In the genomic region with DNA sequence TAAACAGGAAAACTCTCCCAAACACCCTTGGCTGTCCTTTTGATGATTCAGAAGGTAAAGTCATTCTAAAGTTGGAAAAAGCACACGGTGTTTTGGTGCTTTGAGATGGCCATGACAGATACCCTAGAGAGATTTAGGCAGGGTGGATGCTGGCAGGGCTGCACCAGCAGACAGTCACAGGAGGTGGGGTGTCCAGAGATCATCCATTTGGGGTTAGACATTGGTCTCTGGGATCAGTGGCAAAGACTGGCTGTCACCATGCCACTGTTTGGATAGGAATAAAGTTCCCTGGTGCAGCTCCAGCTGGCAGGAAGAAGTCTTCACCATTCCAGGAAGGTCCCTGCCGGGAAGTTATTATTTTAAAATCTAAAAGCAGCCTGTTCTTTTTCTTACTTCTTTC, we compare ENCODE assay signal across 13 mouse cellular contexts. TPM values are rescaled to one million over a fixed set of nuclear protein-coding genes. Genes with fewer than 3 reads are reported as not detected.
A peak's percentile ranks its signal among the peaks of the same experiment; 100 is the strongest.
DNase-seq lines count a peak whose midpoint lies in the region; ATAC-seq and TF ChIP-seq lines count a peak whose summit lies in the region.
"Had no signal": no experiment of that assay in that cellular context is flagged by ENCODE, and none has a peak within 500 bp of the region (broad histone marks: within the 10 kb centered on the region; RNA-seq: fewer than 3 reads in every experiment).

No protein-coding gene starts in this region.

- H3K4me2 ChIP-seq in forebrain, embryonic 11.5 days (ENCODE audit: low read depth, low read length, severe bottlenecking) = 0 out of 2 replicates have a peak overlapping the region, but pooled peaks have one; percentile 2
- H3K4me2 ChIP-seq in forebrain, embryonic 16.5 days (ENCODE audit: low read length) = no peak overlapping the region
- H3K4me2 ChIP-seq in lung, postnatal 0 days (replicated peaks; ENCODE audit: low read depth, low read length) = no peak overlapping the region
- no peak overlapping the region for H3K4me2 ChIP-seq in neural tube, embryonic 15.5 days
- H3K4me2 ChIP-seq: limb, embryonic 15.5 days had no signal

- peak overlapping the region; percentile 97 for H3K27ac ChIP-seq in forebrain, embryonic 11.5 days (ENCODE audit: low read depth, low read length)
- H3K27ac ChIP-seq in forebrain, embryonic 16.5 days (ENCODE audit: low read length) = no peak overlapping the region
- H3K27ac ChIP-seq in lung, postnatal 0 days (ENCODE audit: low read length) = no peak overlapping the region
- H3K27ac ChIP-seq in neural tube, embryonic 15.5 days (replicated peaks) = 0 out of 2 replicates have a peak overlapping the region, but pooled peaks have one; percentile 0
- H3K27ac ChIP-seq: limb, embryonic 15.5 days had no signal

- TF ChIP-seq EP300 in lung, postnatal 0 days (IDR thresholded peaks at IDR 0.05) = 0 out of 2 replicates have a peak, but pooled peaks have one; percentile 12

- no peaks in the 10 kb centered on the region for H3K9me3 ChIP-seq in forebrain, embryonic 11.5 days (ENCODE audit: control insufficient read depth, low read length)
- no peaks in the 10 kb centered on the region for H3K9me3 ChIP-seq in forebrain, embryonic 16.5 days (ENCODE audit: control insufficient read depth, low read length)
- H3K9me3 ChIP-seq in lung, postnatal 0 days (ENCODE audit: low read length) = no peaks in the 10 kb centered on the region
- H3K9me3 ChIP-seq in neural tube, embryonic 15.5 days (replicated peaks) = no peaks in the 10 kb centered on the region
- H3K9me3 ChIP-seq: limb, embryonic 15.5 days had no signal

- no peak overlapping the region for H3K4me3 ChIP-seq in forebrain, embryonic 11.5 days (ENCODE audit: low read depth, low read length)
- H3K4me3 ChIP-seq in forebrain, embryonic 16.5 days (replicated peaks; ENCODE audit: low read length) = no peak overlapping the region
- H3K4me3 ChIP-seq in lung, postnatal 0 days (ENCODE audit: low read depth, low read length) = no peak overlapping the region
- no peak overlapping the region for H3K4me3 ChIP-seq in neural tube, embryonic 15.5 days (replicated peaks)
- H3K4me3 ChIP-seq: limb, embryonic 15.5 days had no signal

- no peaks in the 10 kb centered on the region for H3K36me3 ChIP-seq in forebrain, embryonic 11.5 days (ENCODE audit: control insufficient read depth, insufficient read depth, low read length)
- no peaks in the 10 kb centered on the region for H3K36me3 ChIP-seq in forebrain, embryonic 16.5 days (ENCODE audit: control insufficient read depth, insufficient read depth)
- H3K36me3 ChIP-seq in lung, postnatal 0 days (ENCODE audit: insufficient read depth, low read length) = no peaks in the 10 kb centered on the region
- H3K36me3 ChIP-seq in neural tube, embryonic 15.5 days = no peaks in the 10 kb centered on the region
- H3K36me3 ChIP-seq: limb, embryonic 15.5 days had no signal

- peaks cover 41% of the 10 kb centered on the region for H3K4me1 ChIP-seq in forebrain, embryonic 11.5 days (replicated peaks; ENCODE audit: control insufficient read depth, insufficient read depth, low read length)
- peaks cover 51% of the 10 kb centered on the region for H3K4me1 ChIP-seq in forebrain, embryonic 16.5 days (replicated peaks; ENCODE audit: control insufficient read depth, insufficient read depth, low read length)
- H3K4me1 ChIP-seq in lung, postnatal 0 days (ENCODE audit: insufficient read depth, low read depth, low read length) = 0 out of 2 replicates have a peak, but pooled peaks cover 8% of the 10 kb centered on the region
- peaks cover 53% of the 10 kb centered on the region for H3K4me1 ChIP-seq in neural tube, embryonic 15.5 days

- TF ChIP-seq CTCF in lung, postnatal 0 days (IDR thresholded peaks at IDR 0.05) = no peak

- H3K27me3 ChIP-seq in forebrain, embryonic 11.5 days (ENCODE audit: control insufficient read depth, insufficient read depth, low read length) = no peaks in the 10 kb centered on the region
- no peaks in the 10 kb centered on the region for H3K27me3 ChIP-seq in forebrain, embryonic 16.5 days (replicated peaks; ENCODE audit: control insufficient read depth, insufficient read depth, low read length)
- no peaks in the 10 kb centered on the region for H3K27me3 ChIP-seq in lung, postnatal 0 days (replicated peaks; ENCODE audit: insufficient read depth, low read length)
- H3K27me3 ChIP-seq in neural tube, embryonic 15.5 days (replicated peaks) = no peaks in the 10 kb centered on the region
- H3K27me3 ChIP-seq: limb, embryonic 15.5 days had no signal

- H3K9ac ChIP-seq in forebrain, embryonic 11.5 days (ENCODE audit: low read length) = peak overlapping the region; percentile 13; the same call in 1 of the 2 replicates
- H3K9ac ChIP-seq in forebrain, embryonic 16.5 days (replicated peaks; ENCODE audit: low read depth, low read length) = no peak overlapping the region
- H3K9ac ChIP-seq in lung, postnatal 0 days (replicated peaks; ENCODE audit: low read depth) = no peak overlapping the region
- no peak overlapping the region for H3K9ac ChIP-seq in neural tube, embryonic 15.5 days (replicated peaks)
- H3K9ac ChIP-seq: limb, embryonic 15.5 days had no signal

- intact Hi-C loops in gastrocnemius, postnatal 36 days (cut with DNase I) = no loop called here

- DNase-seq in forebrain, embryonic 11.5 days (ENCODE audit: low spot score) = no peak
- DNase-seq in lung, postnatal 0 days (ENCODE audit: low spot score) = no peak
- no peak for DNase-seq in lung, postnatal 4 days
- peak; percentile 5 to 39 for DNase-seq in gastrocnemius, postnatal 36 days
- DNase-seq in frontal cortex, postnatal 25 days (ENCODE audit: low spot score in 2 of 2) = no peak
- DNase-seq: lung, postnatal 14 days; right cerebral cortex, postnatal 14 days had no signal

- 17% methylated on average over 2 of the region's 2 CpGs for WGBS in forebrain, embryonic 11.5 days
- WGBS in forebrain, embryonic 16.5 days = 12% methylated on average over 2 of the region's 2 CpGs
- WGBS in lung, postnatal 0 days = 57% methylated on average over 2 of the region's 2 CpGs
- 40% methylated on average over 2 of the region's 2 CpGs for WGBS in neural tube, embryonic 15.5 days

- ATAC-seq in forebrain, embryonic 11.5 days (replicated peaks; ENCODE audit: low FRiP score) = no peak
- ATAC-seq in forebrain, embryonic 16.5 days = no peak
- no peak for ATAC-seq in lung, postnatal 0 days
- no peak for ATAC-seq in neural tube, embryonic 15.5 days (ENCODE audit: low FRiP score)
- ATAC-seq: intestine, embryonic 16.5 days had no signal

RNA-seq across cellular contexts. Expression of gene Ildr2, which starts 24.8 kb away (rescaled TPM):
- 10.8 and 10.9 TPM in 2 replicates for polyA plus RNA-seq in forebrain, embryonic 11.5 days (2014; fragmentation: Nextera tagmentation; extraction: Ambion mirVana)
- 2.9 and 3.2 TPM in 2 replicates for polyA plus RNA-seq in forebrain, embryonic 16.5 days (2015; fragmentation: Nextera tagmentation; extraction: Ambion mirVana)
- polyA plus RNA-seq in lung, postnatal 0 days (2015; fragmentation: Nextera tagmentation; extraction: Ambion mirVana) = 0.79 and 1.1 TPM in 2 replicates
- total RNA-seq in gastrocnemius, postnatal 36 days (2021) = 1 to 10 TPM; 1.2 to 1.6 TPM
- 2.8 and 3.0 TPM in 2 replicates for polyA plus RNA-seq in neural tube, embryonic 15.5 days (2015; fragmentation: Nextera tagmentation; extraction: Ambion mirVana)

RNA-seq across cellular contexts. Expression of gene Mael, which starts 40.2 kb away (rescaled TPM):
- polyA plus RNA-seq in forebrain, embryonic 11.5 days (2014; fragmentation: Nextera tagmentation; extraction: Ambion mirVana) = not detected in 2 replicates
- not detected in 2 replicates for polyA plus RNA-seq in forebrain, embryonic 16.5 days (2015; fragmentation: Nextera tagmentation; extraction: Ambion mirVana)
- polyA plus RNA-seq in lung, postnatal 0 days (2015; fragmentation: Nextera tagmentation; extraction: Ambion mirVana) = not detected in 2 replicates
- total RNA-seq in gastrocnemius, postnatal 36 days (2021) = not detected
- polyA plus RNA-seq in neural tube, embryonic 15.5 days (2015; fragmentation: Nextera tagmentation; extraction: Ambion mirVana) = 0.22 TPM in 1 of 2 replicates, not detected in the other
- polyA plus RNA-seq: heart, embryonic 14.5 days; intestine, embryonic 16.5 days; stomach, embryonic 16.5 days had no signal

Comparison
In these comparisons a context has a peak if more than half of its experiments do, and no peak if none do; other contexts are left out.
1. H3K27ac ChIP-seq: peak in forebrain, embryonic 11.5 days (single experiment) and neural tube, embryonic 15.5 days (single experiment); none in forebrain, embryonic 16.5 days (single experiment) and lung, postnatal 0 days (single experiment).
2. DNase-seq: peak in gastrocnemius, postnatal 36 days (2 of 2); none in forebrain, embryonic 11.5 days (single experiment), lung, postnatal 0 days (single experiment), lung, postnatal 4 days (0 of 2) and frontal cortex, postnatal 25 days (0 of 2).